Mouse (Mus musculus) myocyte (in vitro differentiated cells): ENCODE data around the gene Larp1b.

ENCODE experiments used
- CEBPB ChIP-seq: IDR thresholded peaks from 2 replicates; pipeline ENCODE4 v1.6.1; 2011; ENCODE audit warnings: mild to moderate bottlenecking, moderate library complexity; ENCODE audit not compliant: poor library complexity, insufficient read depth, severe bottlenecking
- USF1 ChIP-seq: IDR thresholded peaks from one replicate; pipeline ENCODE4 v1.6.1; 2011; ENCODE audit warnings: low read depth, mild to moderate bottlenecking, control low read depth, moderate library complexity

DNA sequence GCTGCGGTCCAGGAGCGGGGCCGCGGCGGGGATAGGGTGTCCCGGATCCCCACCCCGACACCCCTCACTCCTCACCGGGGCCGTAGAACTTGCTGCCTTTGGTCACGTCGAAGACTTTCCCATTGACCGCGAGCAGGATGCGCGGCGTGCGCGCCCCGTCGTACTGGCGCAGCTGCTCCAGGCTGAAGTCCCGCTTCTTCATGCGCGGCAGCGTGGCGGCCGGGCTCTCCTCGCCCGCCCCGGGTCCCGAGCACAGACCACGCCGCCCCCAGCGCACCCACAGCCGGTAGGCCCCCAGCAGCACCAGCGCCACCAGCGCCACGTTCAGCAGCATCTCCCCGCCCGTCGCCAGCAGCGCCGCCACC, 132.9 kb downstream of the Larp1b start:
- TF ChIP-seq CEBPB: no peak
- TF ChIP-seq USF1: no peak
